Mouse (Mus musculus) heart, adult 18-20 months (tissue): ENCODE measurements around the gene Trim9. TPM values are rescaled to one million over a fixed set of nuclear protein-coding genes. Genes with fewer than 3 reads are reported as not detected.
A peak's percentile ranks its signal among the peaks of the same experiment; 100 is the strongest.

Experiments used
- DNase-seq, 2 experiments: peaks; one replicate each; pipeline ENCODE4 v3.0.0; 2021 to 2022; ENCODE audit warnings: mixed read lengths in 1 of 2
- long read RNA-seq, 2 experiments: library from polyadenylated mRNA; stranded (forward); transcript quantifications; one replicate each; pipeline ENCODE4 v2.0.0; 2021
- total RNA-seq, 2 experiments: library from RNA; stranded (reverse); gene quantifications; 2 replicates each; pipeline ENCODE4 v1.2.3; 2021

The Trim9 gene
- total RNA-seq: not detected
- long read RNA-seq, experiment 1: 0 reads
- long read RNA-seq, experiment 2: 0 reads

DNA sequence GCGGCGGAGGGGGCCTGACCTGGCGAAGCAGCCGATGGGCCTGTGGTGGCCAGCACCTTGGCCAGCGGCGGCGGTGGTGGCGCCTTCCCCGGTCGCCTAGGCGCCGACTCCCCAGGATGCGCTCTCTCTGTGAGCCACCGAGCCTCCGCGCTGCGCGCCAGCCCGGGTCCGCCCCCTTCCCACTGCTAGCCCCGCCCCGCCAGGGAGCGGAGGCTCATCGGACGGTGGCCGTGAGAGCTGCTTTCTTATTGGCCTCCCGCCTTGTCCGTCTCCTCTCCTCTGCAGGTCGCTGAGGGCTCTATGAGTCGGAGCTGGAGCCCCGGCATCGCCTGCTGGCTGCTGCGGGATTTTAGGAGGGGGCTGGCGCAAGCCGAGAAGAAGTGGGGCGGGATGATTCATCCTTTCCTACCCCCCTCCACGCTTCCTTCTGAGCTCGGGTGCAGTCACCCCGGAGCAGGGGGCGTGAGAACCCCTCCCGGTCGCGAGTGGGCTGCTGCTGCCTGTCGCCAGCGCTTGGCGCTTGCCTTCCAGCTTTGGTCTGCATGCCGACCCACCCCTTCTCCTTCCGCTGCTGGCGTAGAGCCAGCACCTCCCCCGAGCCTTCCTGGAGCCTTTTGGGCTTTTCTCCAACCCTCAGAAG is at the start of gene Trim9:
Gene Trim9 (minus strand): TSS at position 413 of the 640 bp plus-strand sequence.
- DNase-seq: peak; percentile 90 to 93

DNA sequence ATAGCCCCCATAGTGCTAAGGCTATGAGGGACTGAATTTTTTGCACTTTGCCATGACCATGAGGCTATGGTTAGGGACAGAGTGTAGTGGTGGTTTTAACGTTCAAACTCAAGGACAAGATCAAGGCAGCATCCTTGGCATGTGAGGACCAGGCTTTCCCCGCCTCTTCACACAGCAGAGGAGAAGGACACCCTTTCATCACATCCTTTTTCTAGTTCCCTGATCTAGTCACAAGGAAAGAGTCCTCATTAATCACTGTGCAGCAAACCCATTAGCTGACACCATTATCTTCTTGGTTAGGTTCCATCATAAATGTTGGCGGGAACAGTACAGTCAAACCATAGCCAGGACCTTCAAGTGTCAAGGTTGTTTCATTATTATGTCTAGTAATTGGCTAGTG is 47.6 kb upstream of the Trim9 start:
- DNase-seq: peak; percentile 9 to 21

- DNase-seq: no peak
Observed at GRCm38 (mm10) chr12:70391236-70391635, 43.8 kb upstream of the Trim9 start.

GRCm38 (mm10) chr12:70374976-70375375 is 27.6 kb upstream of the Trim9 start:
- DNase-seq: no peak

- DNase-seq: no peak
Observed at GRCm38 (mm10) chr12:70372874-70373273, 25.5 kb upstream of the Trim9 start.

- DNase-seq: no peak
Observed at GRCm38 (mm10) chr12:70369348-70369747, 21.9 kb upstream of the Trim9 start.

GRCm38 (mm10) chr12:70368820-70369219 is 21.4 kb upstream of the Trim9 start:
- DNase-seq: no peak

DNA sequence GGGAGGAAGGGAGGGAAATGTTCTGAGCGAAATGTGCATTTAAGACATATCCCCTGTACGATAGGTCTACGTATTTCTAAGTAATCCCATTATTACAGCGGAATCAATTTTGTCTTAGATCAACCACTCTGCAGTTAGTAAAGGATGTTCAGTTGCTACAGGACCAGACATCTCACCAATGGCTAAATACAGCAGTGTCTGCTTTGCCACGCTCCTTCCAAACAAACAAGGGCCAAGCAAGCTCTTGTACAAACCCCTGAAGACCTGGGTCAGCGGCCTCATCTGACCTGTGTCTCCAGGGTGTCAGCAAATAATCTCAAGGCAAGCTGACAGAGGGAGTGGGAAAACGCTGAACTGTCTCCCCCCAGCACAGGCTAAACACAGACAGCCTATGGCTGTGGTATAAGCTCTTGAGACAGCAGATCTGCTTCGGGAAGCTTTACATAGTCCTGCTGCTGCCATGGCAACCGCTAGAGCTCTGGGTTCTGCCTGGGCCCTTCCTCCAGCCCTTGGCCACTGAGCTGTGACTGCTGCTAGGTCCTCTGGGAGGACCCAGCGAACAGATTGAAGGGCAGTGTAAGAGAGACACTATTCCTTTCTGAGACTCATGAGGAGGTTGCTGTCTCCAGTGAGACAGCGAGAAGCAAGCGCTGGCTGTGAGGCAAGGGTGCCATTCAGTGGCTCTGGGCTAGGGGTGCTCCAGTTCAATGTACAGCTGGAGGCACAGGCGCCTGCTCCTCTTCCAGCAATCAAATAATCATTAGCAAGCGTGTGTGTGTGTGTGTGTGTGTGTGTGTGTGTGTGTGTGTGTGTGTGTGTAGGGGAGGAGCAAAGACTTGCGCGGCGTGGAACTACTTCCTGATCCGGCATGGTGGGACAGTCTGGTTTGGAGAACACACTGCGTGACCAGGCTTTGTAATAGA is 20.2 kb upstream of the Trim9 start:
- peak in 1 of 2 experiments; percentile 10 for DNase-seq

- no peak for DNase-seq
Observed at GRCm38 (mm10) chr12:70363016-70363415, 15.6 kb upstream of the Trim9 start.

- no peak for DNase-seq
Observed at GRCm38 (mm10) chr12:70360276-70360675, 12.9 kb upstream of the Trim9 start.

- DNase-seq: no peak
Observed at GRCm38 (mm10) chr12:70359443-70359842, 12.0 kb upstream of the Trim9 start.

DNA sequence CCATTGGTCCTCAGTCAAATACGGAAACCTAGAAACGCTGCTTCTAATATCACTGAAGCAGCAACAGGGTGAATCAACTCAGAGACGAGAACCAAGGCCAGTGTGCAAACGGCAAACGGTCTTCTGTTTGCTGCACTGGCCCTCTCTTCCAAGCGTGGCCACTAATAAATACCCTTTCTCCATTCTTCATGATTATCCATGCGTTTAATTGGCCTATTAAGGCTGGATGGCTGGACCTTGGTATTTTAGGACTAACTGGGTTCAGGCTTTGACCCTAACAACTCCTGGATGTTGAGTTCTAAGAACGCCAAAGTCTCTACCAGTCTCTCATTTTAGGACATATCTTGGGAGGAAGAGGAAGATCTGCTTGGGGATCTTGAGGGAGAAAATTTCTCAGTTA is 7.5 kb upstream of the Trim9 start:
- no peak for DNase-seq

DNA sequence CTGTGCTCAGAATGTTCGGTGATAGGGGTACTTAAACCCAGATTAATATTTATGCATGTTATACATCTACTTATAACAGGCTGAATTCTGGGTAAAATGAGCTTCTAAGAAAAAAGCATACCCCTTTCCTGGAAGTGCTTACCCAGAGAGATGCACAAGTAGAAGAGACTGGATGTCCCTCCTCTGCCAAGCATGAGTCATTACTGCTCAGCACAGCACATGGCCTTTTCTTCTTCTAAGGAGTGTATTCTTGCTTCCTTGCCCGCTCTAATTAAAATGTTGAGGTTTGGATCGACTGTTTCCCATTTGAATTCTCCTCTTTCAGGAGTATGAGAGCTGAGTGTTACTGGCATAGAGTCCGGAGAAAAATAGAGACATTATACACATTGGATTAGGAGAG is 3.1 kb upstream of the Trim9 start:
- no peak for DNase-seq

DNA sequence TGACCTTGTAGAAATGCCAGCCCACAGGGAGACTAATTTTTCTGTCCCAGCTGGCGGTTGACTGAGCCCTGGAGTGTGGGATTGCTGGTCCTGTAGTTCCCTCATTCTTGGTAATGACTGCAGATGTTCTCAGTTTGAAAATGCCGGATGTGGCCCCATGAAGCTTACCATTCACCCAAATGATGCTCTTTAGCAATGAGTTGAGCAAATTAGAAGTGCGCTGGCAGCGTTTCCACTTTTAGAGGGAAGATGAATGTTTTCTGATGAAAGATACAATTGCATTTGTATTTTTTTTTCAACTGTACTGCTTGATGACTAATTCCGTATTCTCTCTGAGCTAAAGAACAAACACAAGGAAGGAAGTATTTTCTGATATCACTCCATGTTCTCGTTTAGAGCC is 2.4 kb upstream of the Trim9 start:
- DNase-seq: no peak

DNA sequence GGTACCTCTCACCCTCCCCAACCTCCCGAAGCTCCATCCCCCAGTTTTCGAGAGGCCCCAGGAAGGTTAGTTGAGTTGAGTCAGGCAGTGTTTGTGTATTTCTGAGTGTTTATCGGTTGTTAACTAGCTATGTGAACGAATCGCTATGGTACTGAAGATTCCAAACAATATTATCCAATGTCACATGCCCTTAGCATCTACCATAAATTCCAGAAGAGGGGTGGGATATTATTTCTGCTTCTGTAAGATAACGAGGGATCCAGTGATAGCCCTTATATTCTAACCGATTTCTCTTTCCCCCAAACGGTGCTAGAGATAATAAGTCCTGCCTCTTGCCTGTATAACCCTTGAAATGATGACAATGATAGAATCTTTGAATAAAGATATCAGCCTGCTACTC is 612 bp upstream of the Trim9 start:
- DNase-seq: no peak

- no peak for DNase-seq
Observed at GRCm38 (mm10) chr12:70346139-70347026, 1.0 kb downstream of the Trim9 start.

- no peak for DNase-seq
Observed at GRCm38 (mm10) chr12:70345531-70346138, 1.8 kb downstream of the Trim9 start.

DNA sequence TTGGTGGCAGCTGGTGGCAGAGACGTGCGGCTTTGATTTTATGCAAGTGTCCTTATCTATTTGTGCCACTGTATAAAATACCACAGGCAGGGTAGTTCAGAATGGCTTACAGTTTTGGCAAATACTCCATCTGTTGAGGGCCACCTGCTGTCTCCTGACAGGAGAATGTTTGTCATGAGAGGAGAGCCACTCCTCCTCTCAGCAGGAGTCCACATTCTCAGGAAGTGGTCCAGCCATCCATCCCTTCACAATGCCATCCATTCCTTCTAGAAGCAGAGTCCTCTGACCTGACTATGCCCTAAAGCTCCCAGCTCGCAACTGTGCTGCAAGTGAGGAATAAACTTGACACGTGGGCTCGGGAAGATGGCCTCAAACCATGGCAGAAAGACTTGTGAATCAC is 12.2 kb downstream of the Trim9 start:
- DNase-seq: no peak

DNA sequence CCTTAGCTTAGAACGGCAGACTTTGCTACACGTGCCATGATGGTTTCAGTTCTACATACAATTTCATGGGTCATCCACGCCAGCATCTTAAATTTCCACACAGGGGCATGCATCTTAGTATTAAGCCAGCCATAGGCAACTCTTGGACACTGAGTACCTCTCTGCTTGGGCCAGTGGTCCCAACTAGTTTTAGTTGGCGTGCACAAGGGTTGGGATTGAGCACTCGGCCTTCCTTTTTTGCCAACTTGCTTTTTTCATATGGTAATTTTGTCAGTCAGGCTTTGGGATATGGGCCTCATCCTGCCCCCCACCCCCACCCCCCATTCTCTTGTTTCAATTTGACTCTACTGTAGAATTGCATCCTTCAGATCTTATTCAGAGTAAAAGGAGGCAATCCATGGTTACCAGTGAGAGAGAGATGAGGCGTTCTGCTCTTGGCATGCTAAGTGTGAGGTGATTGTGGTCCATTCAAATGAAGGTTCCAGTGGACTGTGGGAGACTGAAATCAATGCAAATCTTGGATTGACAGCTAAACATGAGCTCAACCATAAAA is 14.1 kb downstream of the Trim9 start:
- no peak for DNase-seq

DNA sequence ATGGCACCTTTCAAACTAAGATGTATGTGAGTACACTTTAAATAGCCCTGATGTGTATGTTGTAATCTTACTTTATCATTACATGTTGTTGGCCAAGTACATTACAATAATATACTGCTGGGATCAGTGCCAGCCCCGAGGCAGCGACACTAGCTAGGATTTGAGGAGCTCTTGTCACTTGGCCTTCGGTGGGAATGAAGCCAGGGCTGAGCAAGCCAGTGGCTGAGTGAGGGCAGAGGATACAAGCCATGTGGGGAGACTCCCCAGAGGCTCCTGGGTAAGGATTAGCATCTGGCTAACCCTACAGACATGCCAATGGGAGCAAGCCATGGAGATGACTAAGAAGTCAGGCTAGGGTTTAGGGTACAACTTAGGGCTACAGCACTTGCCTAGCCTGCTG is 18.4 kb downstream of the Trim9 start:
- DNase-seq: no peak

DNA sequence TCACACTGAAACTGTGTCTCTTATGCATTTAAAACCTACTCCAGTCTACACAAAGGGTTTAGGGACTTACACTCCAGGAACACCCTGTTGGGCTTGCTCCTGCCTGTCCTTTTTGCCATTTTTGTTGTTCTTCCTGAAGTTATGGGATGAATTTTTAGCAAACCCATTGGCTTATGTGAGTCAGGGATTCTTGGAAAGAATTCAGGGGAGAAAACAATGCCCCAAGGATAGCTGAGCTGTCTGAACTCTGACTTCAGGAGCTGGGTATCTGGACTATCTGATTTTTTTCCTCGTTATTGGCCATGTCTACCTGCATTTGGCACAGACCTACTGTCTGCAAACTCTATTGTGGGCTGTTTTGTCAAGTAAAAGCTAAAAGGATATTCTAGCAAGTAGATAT is 20.5 kb downstream of the Trim9 start:
- DNase-seq: no peak

DNA sequence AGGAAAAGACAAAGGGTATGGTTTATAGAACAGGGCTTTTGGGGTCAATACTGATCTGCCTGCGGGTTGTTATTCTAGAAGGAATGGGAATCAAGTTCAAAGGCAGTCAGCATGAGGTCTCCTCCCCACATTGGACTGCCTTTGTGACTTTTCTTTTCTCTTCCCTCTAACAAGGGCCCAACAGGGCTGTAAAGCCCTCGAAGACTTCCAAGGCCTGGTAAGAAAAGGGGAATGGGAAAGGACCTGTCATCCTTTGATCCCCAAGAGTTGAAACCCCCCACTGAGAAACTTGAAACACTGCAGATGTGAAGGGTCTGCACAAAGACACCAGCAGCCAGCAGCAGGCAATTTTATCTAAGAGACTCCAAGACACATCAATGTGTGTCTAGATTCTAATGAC is 21.0 kb downstream of the Trim9 start:
- DNase-seq: no peak
